Mouse (Mus musculus) heart, embryonic 16.5 days (tissue): ENCODE measurements around the gene Cttnbp2nl. TPM values are rescaled to one million over a fixed set of nuclear protein-coding genes. Genes with fewer than 3 reads are reported as not detected.

ENCODE experiments used
- ATAC-seq: fragments of 200-750 bp; cut with Nextera tagmentation; replicated peaks from 2 replicates; pipeline ENCODE4 v1.8.0; 2017; ENCODE audit warnings: moderate number of reproducible peaks; ENCODE audit not compliant: insufficient read depth, low FRiP score; ENCODE audit errors: extremely low read depth
- H3K27ac ChIP-seq: fragments of 300-500 bp; sonication (generic); 2 replicates; pipeline ENCODE4 v1.5.1; 2014; ENCODE audit warnings: mild to moderate bottlenecking, low read length, control low read depth, moderate library complexity
- H3K27me3 ChIP-seq: fragments of 300-500 bp; sonication (generic); 2 replicates; pipeline ENCODE4 v1.6.1; 2014; ENCODE audit warnings: low read length, mixed read lengths; ENCODE audit not compliant: control insufficient read depth, insufficient read depth
- H3K36me3 ChIP-seq: fragments of 300-500 bp; sonication (generic); 2 replicates; pipeline ENCODE4 v1.6.1; 2014; ENCODE audit not compliant: control insufficient read depth, insufficient read depth
- H3K4me1 ChIP-seq: fragments of 300-500 bp; sonication (generic); 2 replicates; pipeline ENCODE4 v1.6.1; 2014; ENCODE audit warnings: low read length, mixed read lengths; ENCODE audit not compliant: control insufficient read depth, insufficient read depth
- H3K4me2 ChIP-seq: fragments of 300-500 bp; sonication (generic); 2 replicates; pipeline ENCODE4 v1.6.1; 2014; ENCODE audit warnings: low read depth, mild to moderate bottlenecking, control low read depth, low read length
- H3K4me3 ChIP-seq: fragments of 300-500 bp; sonication (generic); 2 replicates; pipeline ENCODE4 v1.5.1; 2014; ENCODE audit warnings: mild to moderate bottlenecking, control low read depth, low read length
- H3K9ac ChIP-seq: fragments of 300-500 bp; sonication (generic); 2 replicates; pipeline ENCODE4 v1.6.1; 2014; ENCODE audit warnings: low read length, control low read depth
- H3K9me3 ChIP-seq: fragments of 300-500 bp; sonication (generic); replicated peaks from 2 replicates; pipeline ENCODE4 v1.6.1; 2016; ENCODE audit warnings: low read length; ENCODE audit not compliant: control insufficient read depth
- WGBS: fragments of 180-500 bp; shearing (Covaris S2); extraction: QIAGEN DNeasy Blood & Tissue Kit; methylation state at CpG from one replicate; pipeline ENCODE4 v1.1.7; 2014; 5-methylcytosine and 5-hydroxymethylcytosine counted together
- polyA plus RNA-seq: library from polyadenylated mRNA; unstranded; fragments of >200 nt; fragmentation: Nextera tagmentation; extraction: Ambion mirVana; gene quantifications from 2 replicates; pipeline ENCODE4 v1.2.1, GENCODE M21; 2015

Gene Cttnbp2nl
- polyA plus RNA-seq, 1 experiment from 2014 or later = 19.4 TPM

GRCm38 (mm10) chr3:105001374-105001773 is 51.6 kb downstream of the Cttnbp2nl start:
- peak overlapping the region; percentile 58; the same call in 1 of the 2 replicates for H3K27ac ChIP-seq
- WGBS = 11% methylated on average over 6 of the region's 6 CpGs
- no peak overlapping the region for H3K4me3 ChIP-seq

DNA sequence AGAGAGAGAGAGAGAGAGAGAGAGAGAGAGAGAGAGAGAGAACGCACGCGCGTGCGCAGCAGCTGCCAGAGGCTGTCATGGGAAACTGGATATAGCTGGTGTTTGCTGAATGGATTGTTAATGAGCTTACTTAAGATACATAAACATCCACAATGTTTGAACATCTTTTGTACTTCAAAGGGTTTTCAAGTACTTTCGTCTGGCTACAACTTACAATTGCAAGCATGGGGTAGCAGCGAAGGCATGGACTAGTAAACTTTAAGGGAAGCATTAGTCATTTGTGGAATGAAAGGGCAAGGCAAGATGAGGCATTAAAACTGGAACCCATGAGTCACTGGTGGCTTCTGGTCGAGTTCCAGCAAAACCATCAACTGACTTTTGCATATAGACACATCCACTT is 52.4 kb downstream of the Cttnbp2nl start:
- ATAC-seq = no peak
- H3K36me3 ChIP-seq = peaks cover 12% of the 10 kb centered on the region
- H3K4me1 ChIP-seq = peaks cover 32% of the 10 kb centered on the region
- H3K27ac ChIP-seq = no peak overlapping the region
- WGBS = 74% methylated on average over 8 of the region's 8 CpGs
- no peak overlapping the region for H3K9ac ChIP-seq
- H3K9me3 ChIP-seq = no peaks in the 10 kb centered on the region
- H3K4me3 ChIP-seq = no peak overlapping the region
- H3K27me3 ChIP-seq = no peaks in the 10 kb centered on the region
- H3K4me2 ChIP-seq = no peak overlapping the region

More at GRCm38 (mm10) chr3:105001374-105001773, 51.6 kb downstream of the Cttnbp2nl start:
- 0 out of 2 replicates have a peak, but pooled peaks have one; percentile 51 for ATAC-seq
- peaks cover 29% of the 10 kb centered on the region for H3K4me1 ChIP-seq
- H3K9me3 ChIP-seq = no peaks in the 10 kb centered on the region
- peaks cover 19% of the 10 kb centered on the region for H3K36me3 ChIP-seq
- no peak overlapping the region for H3K9ac ChIP-seq
- no peaks in the 10 kb centered on the region for H3K27me3 ChIP-seq
- H3K4me2 ChIP-seq = no peak overlapping the region

- WGBS = 28% methylated on average over 6 of the region's 6 CpGs
These were observed 55.4 kb downstream of the Cttnbp2nl start for GRCm38 (mm10) chr3:104997563-104997962.

DNA sequence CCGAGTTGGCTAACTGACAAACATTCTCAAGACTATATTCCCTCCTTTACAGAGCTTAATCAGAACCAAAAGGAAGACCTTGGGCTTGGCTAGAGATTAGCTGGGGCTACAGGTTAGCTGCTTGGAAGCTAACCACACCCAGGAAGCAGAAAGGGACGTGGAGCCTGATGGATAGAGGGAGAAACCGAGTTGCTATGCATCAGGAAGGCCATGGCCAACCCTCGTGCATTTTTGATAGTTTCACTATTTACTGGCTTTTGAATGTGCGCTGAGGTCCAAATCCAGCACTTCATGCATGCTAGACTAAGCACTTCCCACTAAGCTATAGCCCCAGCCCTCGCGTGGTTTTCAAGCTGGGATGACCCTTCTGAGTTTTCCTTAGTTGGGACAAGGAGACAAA is 57.2 kb downstream of the Cttnbp2nl start:
- Histone ChIP-seq H3K27me3 (no peaks in the 10 kb centered on the region), H3K27ac (0 out of 2 replicates have a peak overlapping the region, but pooled peaks have one; percentile 25), H3K4me1 (peaks cover 27% of the 10 kb centered on the region), H3K36me3 (no peaks in the 10 kb centered on the region), H3K9ac (no peak overlapping the region), H3K4me3 (no peak overlapping the region), H3K9me3 (no peaks in the 10 kb centered on the region), H3K4me2 (no peak overlapping the region)
- no peak for ATAC-seq
- 78% methylated on average over 7 of the region's 7 CpGs for WGBS

More at GRCm38 (mm10) chr3:104997563-104997962, 55.4 kb downstream of the Cttnbp2nl start:
- Histone ChIP-seq H3K36me3 (no peaks in the 10 kb centered on the region), H3K4me2 (peak overlapping the region; percentile 24; the same call in 1 of the 2 replicates), H3K27ac (peak overlapping the region; percentile 38), H3K27me3 (no peaks in the 10 kb centered on the region), H3K9ac (no peak overlapping the region), H3K4me1 (peaks cover 39% of the 10 kb centered on the region), H3K9me3 (no peaks in the 10 kb centered on the region), H3K4me3 (no peak overlapping the region)
- ATAC-seq = no peak

GRCm38 (mm10) chr3:104994415-104994841 is 58.5 kb downstream of the Cttnbp2nl start:
- no peaks in the 10 kb centered on the region for H3K27me3 ChIP-seq
- H3K27ac ChIP-seq = peak overlapping the region; percentile 41; the same call in 1 of the 2 replicates
- no peak for ATAC-seq
- H3K9ac ChIP-seq = peak overlapping the region; percentile 40; the same call in 1 of the 2 replicates
- peaks cover 26% of the 10 kb centered on the region for H3K4me1 ChIP-seq
- H3K9me3 ChIP-seq = no peaks in the 10 kb centered on the region
- 59% methylated on average over 3 of the region's 3 CpGs for WGBS
- no peak overlapping the region for H3K4me2 ChIP-seq
- no peaks in the 10 kb centered on the region for H3K36me3 ChIP-seq
- no peak overlapping the region for H3K4me3 ChIP-seq

DNA sequence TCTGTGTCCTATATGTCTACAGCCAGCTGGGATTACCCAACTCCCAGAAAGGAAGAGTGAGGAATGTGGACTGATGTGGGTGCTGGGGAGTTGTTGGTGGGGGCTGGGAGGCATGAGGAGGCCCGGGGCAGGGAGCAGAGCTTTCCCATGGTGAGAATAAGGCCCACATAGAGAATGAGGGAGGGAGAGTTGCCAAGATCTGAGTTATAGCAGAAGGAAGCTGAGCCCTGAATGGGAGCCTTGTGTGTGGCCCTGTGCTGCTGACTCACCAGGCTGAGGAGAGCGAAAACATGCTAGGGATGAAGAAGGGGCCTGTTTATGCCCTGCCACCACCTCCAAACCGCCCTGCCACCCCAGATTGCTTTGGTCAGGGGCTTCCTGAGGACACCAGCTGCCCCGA is 59.1 kb downstream of the Cttnbp2nl start:
- Histone ChIP-seq H3K4me2 (no peak overlapping the region), H3K9ac (0 out of 2 replicates have a peak overlapping the region, but pooled peaks have one; percentile 16)

DNA sequence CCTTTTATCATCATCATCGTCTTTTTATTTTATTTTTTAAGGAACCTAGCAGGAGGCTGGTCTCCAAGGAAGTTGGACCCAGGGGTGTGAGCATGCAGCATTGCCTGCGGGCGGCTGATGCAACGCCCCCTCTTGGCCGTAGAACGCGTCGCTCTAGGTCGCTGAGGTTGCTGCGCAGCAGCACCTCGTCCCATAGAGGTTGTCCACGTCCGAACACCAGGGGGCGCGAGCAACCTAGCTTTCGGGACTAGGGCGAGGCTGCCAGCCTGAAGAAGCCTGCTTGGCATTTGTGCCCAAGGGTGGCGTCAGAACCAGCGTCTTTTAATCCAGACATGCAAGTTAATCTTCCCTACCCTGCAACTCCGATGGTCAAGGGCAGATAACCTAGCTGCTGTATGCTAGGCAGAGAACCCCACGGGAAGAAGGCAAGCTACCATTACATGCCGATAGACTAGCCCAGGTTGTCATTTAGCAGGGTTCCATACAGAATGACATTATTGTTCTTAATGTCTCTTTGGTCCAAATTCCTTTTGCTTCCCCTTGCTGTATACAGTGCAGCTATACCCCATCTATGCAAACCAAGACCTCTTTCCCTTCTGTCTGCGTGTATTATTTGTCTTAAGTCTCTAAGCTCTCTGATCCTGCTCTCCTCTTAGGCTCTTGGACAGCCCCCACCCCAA is 60.1 kb downstream of the Cttnbp2nl start:
- peak; percentile 81 for ATAC-seq
- Histone ChIP-seq H3K27me3 (no peaks in the 10 kb centered on the region), H3K4me3 (peak overlapping the region; percentile 11; the same call in 1 of the 2 replicates), H3K4me2 (peak overlapping the region; percentile 44), H3K36me3 (no peaks in the 10 kb centered on the region), H3K9me3 (no peaks in the 10 kb centered on the region), H3K27ac (no peak overlapping the region), H3K9ac (peak overlapping the region; percentile 30), H3K4me1 (peaks cover 17% of the 10 kb centered on the region)
- 10% methylated on average over 23 of the region's 23 CpGs for WGBS

More for the DNA sequence above, 59.1 kb downstream of the Cttnbp2nl start:
- Histone ChIP-seq H3K4me1 (peaks cover 26% of the 10 kb centered on the region), H3K27ac (peak overlapping the region; percentile 24; the same call in 1 of the 2 replicates), H3K27me3 (no peaks in the 10 kb centered on the region), H3K9me3 (no peaks in the 10 kb centered on the region), H3K36me3 (no peaks in the 10 kb centered on the region), H3K4me3 (no peak overlapping the region)
- peak; percentile 61 for ATAC-seq
- 32% methylated on average over 4 of the region's 4 CpGs for WGBS

DNA sequence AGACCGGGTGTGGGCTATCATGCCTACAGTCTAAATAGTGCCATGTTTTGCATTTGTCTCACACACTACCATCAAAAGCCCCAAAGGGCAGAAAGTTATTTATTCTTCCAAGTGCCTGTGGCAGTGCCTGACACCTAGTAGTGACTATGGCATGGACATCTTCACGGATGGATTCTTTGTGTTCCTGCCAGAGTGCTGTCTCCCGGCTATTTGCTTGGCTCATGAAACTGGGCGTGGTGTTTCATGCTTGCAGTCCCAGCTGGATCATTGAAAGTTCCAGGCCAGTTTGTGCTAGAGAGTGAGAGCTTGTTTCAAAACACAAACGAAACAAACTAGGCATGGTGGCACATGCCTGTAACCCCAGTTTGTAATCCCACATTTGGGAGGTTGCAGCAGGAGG is 61.2 kb downstream of the Cttnbp2nl start:
- Histone ChIP-seq H3K27ac (no peak overlapping the region), H3K4me3 (no peak overlapping the region), H3K36me3 (no peaks in the 10 kb centered on the region), H3K4me2 (no peak overlapping the region), H3K9ac (no peak overlapping the region), H3K4me1 (peaks cover 10% of the 10 kb centered on the region; the same call in 1 of the 2 replicates), H3K27me3 (no peaks in the 10 kb centered on the region), H3K9me3 (no peaks in the 10 kb centered on the region)
- 65% methylated on average over 5 of the region's 5 CpGs for WGBS
- no peak for ATAC-seq

GRCm38 (mm10) chr3:104987884-104988283 is 65.1 kb downstream of the Cttnbp2nl start:
- no peaks in the 10 kb centered on the region for H3K36me3 ChIP-seq
- no peak overlapping the region for H3K9ac ChIP-seq
- no peaks in the 10 kb centered on the region for H3K27me3 ChIP-seq
- H3K27ac ChIP-seq = no peak overlapping the region
- H3K4me1 ChIP-seq = peaks cover 1% of the 10 kb centered on the region; the same call in 1 of the 2 replicates
- WGBS = 61% methylated on average over 5 of the region's 5 CpGs
- no peak for ATAC-seq
- no peak overlapping the region for H3K4me3 ChIP-seq
- H3K9me3 ChIP-seq = no peaks in the 10 kb centered on the region
- no peak overlapping the region for H3K4me2 ChIP-seq
